Mouse (Mus musculus): ENCODE measurements at regions not wholly inside any gene's neighbourhood (a gene's known extent, or its start where the extent isn't known, plus 50 kb on each side); places are given as distances from the start of the nearest gene placed in this dataset.

- DNase-seq (ENCODE audit: low read depth, low spot score) = no peak
Measured at GRCm38 (mm10) chr2:123486681-123487080, 603.1 kb upstream of the Sema6d start.

GRCm38 (mm10) chr2:123506162-123506561 lies 583.6 kb upstream of the Sema6d start:
- no peak for DNase-seq (ENCODE audit: low read depth, low spot score)

GRCm38 (mm10) chr2:123507095-123507494 lies 582.7 kb upstream of the Sema6d start:
- DNase-seq (ENCODE audit: low read depth, low spot score) = no peak

GRCm38 (mm10) chr2:123528915-123529314 lies 560.9 kb upstream of the Sema6d start:
- no peak for DNase-seq (ENCODE audit: low read depth, low spot score)

- DNase-seq (ENCODE audit: low read depth, low spot score) = no peak
Measured at GRCm38 (mm10) chr2:123532946-123533791, 556.6 kb upstream of the Sema6d start.

- DNase-seq (ENCODE audit: low read depth, low spot score) = no peak
Measured at GRCm38 (mm10) chr2:123551249-123551850, 538.4 kb upstream of the Sema6d start.

GRCm38 (mm10) chr2:123558123-123558650 lies 531.6 kb upstream of the Sema6d start:
- DNase-seq (ENCODE audit: low read depth, low spot score) = no peak

Measured in WW6 (cell line).